Mouse (Mus musculus) forebrain, embryonic 11.5 days (tissue): ENCODE measurements around the gene Wdr78. TPM values are rescaled to one million over a fixed set of nuclear protein-coding genes. Genes with fewer than 3 reads are reported as not detected.

Experiments used
- ATAC-seq: fragments of 200-750 bp; cut with Nextera tagmentation; replicated peaks from 2 replicates; pipeline ENCODE4 v1.8.0; 2017; ENCODE audit warnings: moderate TSS enrichment; ENCODE audit not compliant: low FRiP score
- DNase-seq: peaks from one replicate; pipeline ENCODE4 v3.0.0-alpha.2; 2017; ENCODE audit warnings: low spot score
- H3K27ac ChIP-seq: fragments of 300-500 bp; sonication (generic); 2 replicates; pipeline ENCODE4 v1.5.1; 2014; ENCODE audit warnings: low read depth, low read length
- H3K27me3 ChIP-seq: fragments of 300-500 bp; sonication (generic); 2 replicates; pipeline ENCODE4 v1.6.1; 2014; ENCODE audit warnings: mild to moderate bottlenecking, low read length, mixed read lengths; ENCODE audit not compliant: control insufficient read depth, insufficient read depth
- H3K36me3 ChIP-seq: fragments of 300-500 bp; sonication (generic); 2 replicates; pipeline ENCODE4 v1.6.1; 2014; ENCODE audit warnings: mild to moderate bottlenecking, low read length, moderate library complexity, mixed read lengths; ENCODE audit not compliant: control insufficient read depth, insufficient read depth
- H3K4me1 ChIP-seq: fragments of 300-500 bp; sonication (generic); replicated peaks from 2 replicates; pipeline ENCODE4 v1.6.1; 2014; ENCODE audit warnings: low read length, mixed read lengths; ENCODE audit not compliant: control insufficient read depth, insufficient read depth
- H3K4me2 ChIP-seq: fragments of 300-500 bp; sonication (generic); 2 replicates; pipeline ENCODE4 v1.6.1; 2014; ENCODE audit warnings: low read depth, mild to moderate bottlenecking, low read length, moderate library complexity, mixed read lengths; ENCODE audit not compliant: severe bottlenecking
- H3K4me3 ChIP-seq: fragments of 300-500 bp; sonication (generic); 2 replicates; pipeline ENCODE4 v1.5.1; 2014; ENCODE audit warnings: low read depth, low read length
- H3K9ac ChIP-seq: fragments of 300-500 bp; sonication (generic); 2 replicates; pipeline ENCODE4 v1.6.1; 2014; ENCODE audit warnings: low read length
- H3K9me3 ChIP-seq: fragments of 300-500 bp; sonication (generic); 2 replicates; pipeline ENCODE4 v1.6.1; 2016; ENCODE audit warnings: low read length, mixed read lengths; ENCODE audit not compliant: control insufficient read depth
- WGBS: fragments of 180-500 bp; shearing (Covaris S2); extraction: QIAGEN DNeasy Blood & Tissue Kit; methylation state at CpG from one replicate; pipeline ENCODE4 v1.1.7; 2014; 5-methylcytosine and 5-hydroxymethylcytosine counted together
- polyA plus RNA-seq: library from polyadenylated mRNA; unstranded; fragments of >200 nt; fragmentation: Nextera tagmentation; extraction: Ambion mirVana; gene quantifications from 2 replicates; pipeline ENCODE4 v1.2.1, GENCODE M21; 2014

Wdr78 gene
- polyA plus RNA-seq, 1 experiment from 2014 or later = 5.9 TPM

- Histone ChIP-seq H3K36me3 (no peaks in the 10 kb centered on the region), H3K9ac (no peak overlapping the region), H3K27ac (no peak overlapping the region), H3K4me1 (no peaks in the 10 kb centered on the region), H3K4me2 (no peak overlapping the region), H3K4me3 (no peak overlapping the region), H3K27me3 (no peaks in the 10 kb centered on the region), H3K9me3 (no peaks in the 10 kb centered on the region)
- DNase-seq (no peak), ATAC-seq (no peak)
- WGBS = 76% methylated on average over 5 of the region's 5 CpGs
Observed at GRCm38 (mm10) chr4:103039838-103040191, 74.5 kb downstream of the Wdr78 start.

- ATAC-seq = no peak
- no peaks in the 10 kb centered on the region for H3K9me3 ChIP-seq
- WGBS = 86% methylated on average over 14 of the region's 14 CpGs
Observed at GRCm38 (mm10) chr4:103039103-103039837, 75.1 kb downstream of the Wdr78 start.

GRCm38 (mm10) chr4:103028177-103029088 is 85.9 kb downstream of the Wdr78 start:
- 82% methylated on average over 13 of the region's 13 CpGs for WGBS

More at GRCm38 (mm10) chr4:103039103-103039837, 75.1 kb downstream of the Wdr78 start:
- H3K9ac ChIP-seq = no peak overlapping the region
- no peak for DNase-seq
- no peak overlapping the region for H3K4me3 ChIP-seq
- no peaks in the 10 kb centered on the region for H3K36me3 ChIP-seq
- H3K4me2 ChIP-seq = no peak overlapping the region
- no peak overlapping the region for H3K27ac ChIP-seq
- no peaks in the 10 kb centered on the region for H3K27me3 ChIP-seq
- no peaks in the 10 kb centered on the region for H3K4me1 ChIP-seq

GRCm38 (mm10) chr4:103027745-103028144 is 86.6 kb downstream of the Wdr78 start:
- H3K4me1 ChIP-seq = no peaks in the 10 kb centered on the region
- 84% methylated on average over 7 of the region's 7 CpGs for WGBS
- no peaks in the 10 kb centered on the region for H3K36me3 ChIP-seq
- no peaks in the 10 kb centered on the region for H3K27me3 ChIP-seq
- H3K9ac ChIP-seq = no peak overlapping the region
- no peak overlapping the region for H3K27ac ChIP-seq
- H3K4me3 ChIP-seq = no peak overlapping the region
- no peak for ATAC-seq
- no peak for DNase-seq
- H3K4me2 ChIP-seq = no peak overlapping the region
- no peaks in the 10 kb centered on the region for H3K9me3 ChIP-seq

More at GRCm38 (mm10) chr4:103028177-103029088, 85.9 kb downstream of the Wdr78 start:
- H3K36me3 ChIP-seq = no peaks in the 10 kb centered on the region
- no peak overlapping the region for H3K4me2 ChIP-seq
- H3K4me1 ChIP-seq = no peaks in the 10 kb centered on the region
- no peak overlapping the region for H3K4me3 ChIP-seq
- no peaks in the 10 kb centered on the region for H3K27me3 ChIP-seq
- ATAC-seq (no peak), DNase-seq (no peak)
- no peaks in the 10 kb centered on the region for H3K9me3 ChIP-seq
- no peak overlapping the region for H3K9ac ChIP-seq
- no peak overlapping the region for H3K27ac ChIP-seq

DNA sequence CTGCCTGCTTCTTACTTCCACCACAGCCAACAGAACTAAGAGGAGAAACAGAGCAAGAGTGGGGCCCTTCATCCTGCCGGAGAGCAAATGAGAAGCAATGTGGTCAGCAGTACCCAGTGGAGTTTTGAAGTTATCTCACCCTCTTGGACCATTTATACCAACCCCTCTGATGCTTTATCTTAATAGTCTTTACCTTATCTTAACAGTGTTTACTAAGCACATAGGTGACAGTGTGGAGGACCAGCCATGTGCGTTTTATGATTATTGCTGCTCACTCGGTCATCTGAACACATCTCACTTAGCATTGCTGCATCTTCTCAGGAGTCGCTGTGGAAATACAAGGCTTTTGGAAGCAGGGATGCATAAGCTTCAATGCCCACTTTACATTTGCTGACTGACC is 87.7 kb downstream of the Wdr78 start, which contains the start of gene Insl5:
Gene Insl5 (minus strand): TSS at position 222 of the 400 bp plus-strand sequence.
- no peak within 1 kb of the TSS for H3K4me3 ChIP-seq
- DNase-seq (no peak), ATAC-seq (no peak)
- H3K9ac ChIP-seq = no peak within 1 kb of the TSS
- H3K27ac ChIP-seq = no peak within 1 kb of the TSS
- no peaks in the 10 kb centered on the region for H3K4me1 ChIP-seq
- no peaks in the 10 kb centered on the region for H3K36me3 ChIP-seq
- 93% methylated on average over 4 of the region's 4 CpGs for WGBS
- H3K27me3 ChIP-seq = no peaks in the 10 kb centered on the region
- H3K9me3 ChIP-seq = no peaks in the 10 kb centered on the region
- H3K4me2 ChIP-seq = no peak within 1 kb of the TSS

- peaks cover 6% of the 10 kb centered on the region; the same call in 1 of the 2 replicates for H3K4me1 ChIP-seq
- no peaks in the 10 kb centered on the region for H3K27me3 ChIP-seq
- no peaks in the 10 kb centered on the region for H3K36me3 ChIP-seq
- no peak overlapping the region for H3K4me3 ChIP-seq
- ATAC-seq = no peak
- no peaks in the 10 kb centered on the region for H3K9me3 ChIP-seq
- no peak overlapping the region for H3K9ac ChIP-seq
- H3K4me2 ChIP-seq = peak overlapping the region; percentile 9; the same call in 1 of the 2 replicates
- WGBS = 5% methylated on average over 4 of the region's 4 CpGs
- H3K27ac ChIP-seq = no peak overlapping the region
- no peak for DNase-seq
Observed at GRCm38 (mm10) chr4:103013490-103013889, 100.9 kb downstream of the Wdr78 start.

GRCm38 (mm10) chr4:103011823-103012222 is 102.5 kb downstream of the Wdr78 start:
- 41% methylated on average over 7 of the region's 7 CpGs for WGBS
- no peak for ATAC-seq
- no peak overlapping the region for H3K4me3 ChIP-seq
- no peak for DNase-seq
- H3K9me3 ChIP-seq = no peaks in the 10 kb centered on the region
- H3K9ac ChIP-seq = no peak overlapping the region
- no peak overlapping the region for H3K4me2 ChIP-seq
- peaks cover 6% of the 10 kb centered on the region; the same call in 1 of the 2 replicates for H3K4me1 ChIP-seq
- no peak overlapping the region for H3K27ac ChIP-seq
- H3K27me3 ChIP-seq = no peaks in the 10 kb centered on the region
- no peaks in the 10 kb centered on the region for H3K36me3 ChIP-seq

- Histone ChIP-seq H3K27me3 (no peaks in the 10 kb centered on the region), H3K4me2 (no peak overlapping the region), H3K9ac (no peak overlapping the region), H3K27ac (no peak overlapping the region), H3K4me1 (peaks cover 6% of the 10 kb centered on the region; the same call in 1 of the 2 replicates), H3K9me3 (no peaks in the 10 kb centered on the region), H3K36me3 (no peaks in the 10 kb centered on the region), H3K4me3 (no peak overlapping the region)
- DNase-seq (no peak), ATAC-seq (no peak)
- WGBS = 88% methylated on average over 4 of the region's 4 CpGs
Observed at GRCm38 (mm10) chr4:103010734-103011133, 103.6 kb downstream of the Wdr78 start.
